Mouse (Mus musculus): ENCODE measurements around the gene Rab5c. TPM values are rescaled to one million over a fixed set of nuclear protein-coding genes. Genes with fewer than 3 reads are reported as not detected.
A peak's percentile ranks its signal among the peaks of the same experiment; 100 is the strongest.

The Rab5c gene
- polyA plus RNA-seq (2015; fragmentation: Nextera tagmentation; extraction: Ambion mirVana): 13.0 and 16.2 TPM in 2 replicates

- Histone ChIP-seq H3K36me3 (no peaks in the 10 kb centered on the region), H3K9ac (peak within 1 kb of the TSS; percentile 97), H3K27ac (peak within 1 kb of the TSS; percentile 78), H3K27me3 (0 out of 2 replicates have a peak, but pooled peaks cover 5% of the 10 kb centered on the region), H3K4me2 (peak within 1 kb of the TSS; percentile 86), H3K4me3 (peak within 1 kb of the TSS; percentile 98), H3K4me1 (replicated peaks) (peaks cover 29% of the 10 kb centered on the region), H3K9me3 (replicated peaks) (no peaks in the 10 kb centered on the region)
- ATAC-seq (replicated peaks; ENCODE audit: insufficient number of reproducible peaks, insufficient read depth, low FRiP score, low read depth): peak; percentile 100
- WGBS: under 1% methylated on average over 39 of the region's 39 CpGs
These were observed at the start of gene Rab5c for GRCm38 (mm10) chr11:100738066-100738604. TSS of gene Rab5c (minus strand) at chr11:100738215.

GRCm38 (mm10) chr11:100785774-100786173 is 47.8 kb upstream of the Rab5c start:
- H3K36me3 ChIP-seq: peaks cover 68% of the 10 kb centered on the region
- H3K4me2 ChIP-seq: no peak overlapping the region
- WGBS: 95% methylated on average over 2 of the region's 2 CpGs
- no peaks in the 10 kb centered on the region for H3K9me3 ChIP-seq (replicated peaks)
- no peaks in the 10 kb centered on the region for H3K27me3 ChIP-seq
- no peak overlapping the region for H3K4me3 ChIP-seq
- no peak overlapping the region for H3K27ac ChIP-seq
- H3K4me1 ChIP-seq (replicated peaks): peaks cover 6% of the 10 kb centered on the region
- no peak for ATAC-seq (replicated peaks; ENCODE audit: insufficient number of reproducible peaks, insufficient read depth, low FRiP score, low read depth)
- no peak overlapping the region for H3K9ac ChIP-seq

- peaks cover 74% of the 10 kb centered on the region for H3K36me3 ChIP-seq
- H3K27me3 ChIP-seq: no peaks in the 10 kb centered on the region
- no peak overlapping the region for H3K27ac ChIP-seq
- H3K4me2 ChIP-seq: no peak overlapping the region
- H3K4me1 ChIP-seq (replicated peaks): peaks cover 2% of the 10 kb centered on the region; the same call in 1 of the 2 replicates
- no peak overlapping the region for H3K9ac ChIP-seq
- no peak for ATAC-seq (replicated peaks; ENCODE audit: insufficient number of reproducible peaks, insufficient read depth, low FRiP score, low read depth)
- no peak overlapping the region for H3K4me3 ChIP-seq
- no peaks in the 10 kb centered on the region for H3K9me3 ChIP-seq (replicated peaks)
- WGBS: 79% methylated on average over 8 of the region's 8 CpGs
These were observed 46.3 kb upstream of the Rab5c start for GRCm38 (mm10) chr11:100784286-100784685.

GRCm38 (mm10) chr11:100782568-100782967 is 44.6 kb upstream of the Rab5c start:
- no peak overlapping the region for H3K9ac ChIP-seq
- no peak overlapping the region for H3K4me2 ChIP-seq
- H3K4me1 ChIP-seq (replicated peaks): peaks cover 2% of the 10 kb centered on the region; the same call in 1 of the 2 replicates
- H3K27ac ChIP-seq: no peak overlapping the region
- H3K27me3 ChIP-seq: no peaks in the 10 kb centered on the region
- 78% methylated on average over 13 of the region's 13 CpGs for WGBS
- H3K4me3 ChIP-seq: no peak overlapping the region
- peaks cover 72% of the 10 kb centered on the region for H3K36me3 ChIP-seq
- no peak for ATAC-seq (replicated peaks; ENCODE audit: insufficient number of reproducible peaks, insufficient read depth, low FRiP score, low read depth)
- H3K9me3 ChIP-seq (replicated peaks): no peaks in the 10 kb centered on the region

- Histone ChIP-seq H3K27ac (peak overlapping the region; percentile 26; the same call in 1 of the 2 replicates), H3K9me3 (replicated peaks) (no peaks in the 10 kb centered on the region), H3K36me3 (peaks cover 66% of the 10 kb centered on the region), H3K27me3 (no peaks in the 10 kb centered on the region), H3K9ac (no peak overlapping the region), H3K4me1 (replicated peaks) (peaks cover 2% of the 10 kb centered on the region; the same call in 1 of the 2 replicates), H3K4me3 (no peak overlapping the region), H3K4me2 (no peak overlapping the region)
- WGBS: 72% methylated on average over 15 of the region's 15 CpGs
- ATAC-seq (replicated peaks; ENCODE audit: insufficient number of reproducible peaks, insufficient read depth, low FRiP score, low read depth): no peak
These were observed 43.9 kb upstream of the Rab5c start for GRCm38 (mm10) chr11:100781763-100782475.

- Histone ChIP-seq H3K27me3 (no peaks in the 10 kb centered on the region), H3K27ac (no peak overlapping the region), H3K9me3 (replicated peaks) (no peaks in the 10 kb centered on the region), H3K4me3 (no peak overlapping the region), H3K4me1 (replicated peaks) (peaks cover 2% of the 10 kb centered on the region; the same call in 1 of the 2 replicates), H3K36me3 (peaks cover 53% of the 10 kb centered on the region), H3K9ac (no peak overlapping the region), H3K4me2 (no peak overlapping the region)
- no peak for ATAC-seq (replicated peaks; ENCODE audit: insufficient number of reproducible peaks, insufficient read depth, low FRiP score, low read depth)
- WGBS: 63% methylated on average over 8 of the region's 8 CpGs
These were observed 42.2 kb upstream of the Rab5c start for GRCm38 (mm10) chr11:100780247-100780646.

GRCm38 (mm10) chr11:100778069-100778468 is 40.1 kb upstream of the Rab5c start:
- 61% methylated on average over 3 of the region's 3 CpGs for WGBS
- Histone ChIP-seq H3K9me3 (replicated peaks) (no peaks in the 10 kb centered on the region), H3K4me1 (replicated peaks) (peaks cover 2% of the 10 kb centered on the region; the same call in 1 of the 2 replicates)

GRCm38 (mm10) chr11:100775921-100776320 is 37.9 kb upstream of the Rab5c start:
- Histone ChIP-seq H3K4me2 (no peak overlapping the region), H3K36me3 (peaks cover 15% of the 10 kb centered on the region), H3K9ac (no peak overlapping the region), H3K27me3 (no peaks in the 10 kb centered on the region), H3K4me1 (replicated peaks) (peaks cover 2% of the 10 kb centered on the region; the same call in 1 of the 2 replicates), H3K27ac (no peak overlapping the region), H3K4me3 (no peak overlapping the region), H3K9me3 (replicated peaks) (no peaks in the 10 kb centered on the region)
- no peak for ATAC-seq (replicated peaks; ENCODE audit: insufficient number of reproducible peaks, insufficient read depth, low FRiP score, low read depth)
- WGBS: 80% methylated on average over 10 of the region's 10 CpGs

More at GRCm38 (mm10) chr11:100778069-100778468, 40.1 kb upstream of the Rab5c start:
- H3K9ac ChIP-seq: no peak overlapping the region
- H3K4me2 ChIP-seq: no peak overlapping the region
- peaks cover 34% of the 10 kb centered on the region for H3K36me3 ChIP-seq
- no peak for ATAC-seq (replicated peaks; ENCODE audit: insufficient number of reproducible peaks, insufficient read depth, low FRiP score, low read depth)
- H3K4me3 ChIP-seq: no peak overlapping the region
- no peak overlapping the region for H3K27ac ChIP-seq
- H3K27me3 ChIP-seq: no peaks in the 10 kb centered on the region

GRCm38 (mm10) chr11:100774261-100774660 is 36.2 kb upstream of the Rab5c start:
- ATAC-seq (replicated peaks; ENCODE audit: insufficient number of reproducible peaks, insufficient read depth, low FRiP score, low read depth): no peak
- H3K36me3 ChIP-seq: peaks cover 8% of the 10 kb centered on the region
- WGBS: 79% methylated on average over 4 of the region's 4 CpGs

GRCm38 (mm10) chr11:100770646-100771408 is 32.8 kb upstream of the Rab5c start, which contains the start of gene Ghdc:
TSS of gene Ghdc (minus strand) at chr11:100770957.
- peak; percentile 63; the same call in 1 of the 2 replicates for ATAC-seq (replicated peaks; ENCODE audit: insufficient number of reproducible peaks, insufficient read depth, low FRiP score, low read depth)
- WGBS: 15% methylated on average over 17 of the region's 17 CpGs
- Histone ChIP-seq H3K9me3 (replicated peaks) (no peaks in the 10 kb centered on the region), H3K4me2 (peak within 1 kb of the TSS; percentile 74), H3K4me1 (replicated peaks) (peaks cover 11% of the 10 kb centered on the region), H3K36me3 (no peaks in the 10 kb centered on the region), H3K4me3 (peak within 1 kb of the TSS; percentile 78), H3K27ac (peak within 1 kb of the TSS; percentile 75), H3K27me3 (no peaks in the 10 kb centered on the region), H3K9ac (peak within 1 kb of the TSS; percentile 68)

More at GRCm38 (mm10) chr11:100774261-100774660, 36.2 kb upstream of the Rab5c start:
- H3K4me3 ChIP-seq: no peak overlapping the region
- H3K9me3 ChIP-seq (replicated peaks): no peaks in the 10 kb centered on the region
- H3K4me2 ChIP-seq: no peak overlapping the region
- peaks cover 10% of the 10 kb centered on the region for H3K4me1 ChIP-seq (replicated peaks)
- no peak overlapping the region for H3K9ac ChIP-seq
- H3K27ac ChIP-seq: no peak overlapping the region
- no peaks in the 10 kb centered on the region for H3K27me3 ChIP-seq

- H3K9ac ChIP-seq: peak overlapping the region; percentile 68
- peak overlapping the region; percentile 78 for H3K4me3 ChIP-seq
- 49% methylated on average over 6 of the region's 6 CpGs for WGBS
- H3K27me3 ChIP-seq: no peaks in the 10 kb centered on the region
- peaks cover 11% of the 10 kb centered on the region for H3K4me1 ChIP-seq (replicated peaks)
- no peak for ATAC-seq (replicated peaks; ENCODE audit: insufficient number of reproducible peaks, insufficient read depth, low FRiP score, low read depth)
- H3K27ac ChIP-seq: 0 out of 2 replicates have a peak overlapping the region, but pooled peaks have one; percentile 75
- H3K36me3 ChIP-seq: no peaks in the 10 kb centered on the region
- no peaks in the 10 kb centered on the region for H3K9me3 ChIP-seq (replicated peaks)
- H3K4me2 ChIP-seq: peak overlapping the region; percentile 74
These were observed 32.0 kb upstream of the Rab5c start for GRCm38 (mm10) chr11:100769980-100770379.

All from heart, embryonic 15.5 days (tissue).